Mouse (Mus musculus): Measurements from ENCODE around the gene Olfr907. TPM values are rescaled to one million over a fixed set of nuclear protein-coding genes. Genes with fewer than 3 reads are reported as not detected.

Olfr907 gene
- not detected for polyA plus RNA-seq (2017; shearing (Covaris generic))

DNA sequence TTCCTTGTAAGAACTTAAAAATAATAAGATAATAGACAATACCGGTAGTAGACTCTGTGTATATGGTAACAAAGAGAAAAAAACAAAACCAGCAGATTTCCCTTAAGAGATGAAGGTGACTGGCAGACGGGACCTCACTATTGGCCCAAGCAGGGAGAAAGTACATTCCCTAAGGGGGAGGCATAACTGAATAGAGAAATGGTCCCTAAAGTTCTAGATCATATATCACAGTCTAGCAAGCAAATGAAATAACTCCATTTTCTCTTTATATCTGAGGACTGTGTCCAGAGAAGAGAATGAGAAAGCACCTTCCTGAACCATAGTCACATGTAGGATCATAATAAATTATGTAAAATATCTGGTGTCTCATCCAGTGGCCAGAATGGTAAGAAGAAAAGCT, at the start of gene Olfr907:
Olfr907 (plus strand) TSS at position 301 of the 400 bp plus-strand sequence.

DNA sequence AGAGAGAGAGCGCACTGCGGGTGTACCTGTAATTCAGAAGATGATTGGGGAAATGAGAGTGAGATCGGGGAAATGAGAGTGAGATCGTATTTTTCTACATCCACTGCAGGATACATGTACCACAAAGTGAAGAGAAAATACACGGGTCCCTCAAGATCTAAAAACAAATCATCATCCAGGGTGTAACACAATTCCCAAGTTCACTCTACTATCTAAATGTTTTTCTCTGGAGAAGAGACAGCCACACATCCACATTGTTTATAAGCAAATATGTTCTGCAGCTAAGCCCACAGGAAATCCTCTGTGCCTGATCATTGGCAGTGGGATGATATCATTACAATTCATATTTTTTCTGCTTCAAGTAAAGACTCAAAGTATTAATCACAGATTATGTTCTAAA, 48.2 kb upstream of the Olfr907 start, which contains the start of gene Olfr902:
Olfr902 (plus strand) TSS at position 301 of the 400 bp plus-strand sequence.

DNA sequence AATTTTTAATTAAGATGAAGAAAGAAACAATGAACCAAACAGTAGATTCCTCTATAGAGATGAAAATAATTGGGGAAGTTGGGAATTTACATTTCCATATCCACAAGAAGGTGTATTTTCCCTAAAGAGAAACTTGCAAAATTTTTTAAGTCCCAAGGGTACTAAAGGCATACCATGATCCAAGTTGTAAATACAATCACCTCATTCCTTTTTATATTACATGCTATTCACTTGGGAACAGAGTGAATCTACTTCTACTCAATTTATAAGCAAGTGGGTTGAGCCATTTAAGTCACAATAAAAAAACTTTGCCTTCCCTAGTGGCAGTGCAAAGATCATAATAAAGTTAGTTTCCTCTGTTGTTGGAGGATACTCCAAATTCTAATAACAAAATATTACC, 32.8 kb upstream of the Olfr907 start, which contains the start of gene Olfr904:
Olfr904 (plus strand) TSS at position 301 of the 400 bp plus-strand sequence.

DNA sequence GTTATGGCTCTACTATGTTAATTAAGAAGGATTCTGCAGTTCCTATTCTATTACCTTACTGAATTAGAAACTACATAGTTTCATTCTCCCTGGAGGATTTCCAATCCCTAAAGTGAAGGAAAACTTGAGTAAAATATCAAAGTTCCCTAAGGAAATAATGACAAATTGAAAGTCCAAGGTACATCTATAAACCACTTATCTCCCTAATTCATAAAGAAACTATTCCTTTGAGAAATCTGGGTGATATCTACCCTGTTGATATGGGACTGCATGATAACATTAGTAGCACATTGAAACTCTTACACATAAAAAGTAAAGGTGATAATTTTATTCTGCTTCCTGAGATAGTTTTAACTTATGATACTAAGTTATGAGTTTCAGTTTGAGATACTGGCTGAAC, 24.8 kb upstream of the Olfr907 start, which contains the start of gene Olfr905:
Olfr905 (plus strand) TSS at position 301 of the 400 bp plus-strand sequence.

DNA sequence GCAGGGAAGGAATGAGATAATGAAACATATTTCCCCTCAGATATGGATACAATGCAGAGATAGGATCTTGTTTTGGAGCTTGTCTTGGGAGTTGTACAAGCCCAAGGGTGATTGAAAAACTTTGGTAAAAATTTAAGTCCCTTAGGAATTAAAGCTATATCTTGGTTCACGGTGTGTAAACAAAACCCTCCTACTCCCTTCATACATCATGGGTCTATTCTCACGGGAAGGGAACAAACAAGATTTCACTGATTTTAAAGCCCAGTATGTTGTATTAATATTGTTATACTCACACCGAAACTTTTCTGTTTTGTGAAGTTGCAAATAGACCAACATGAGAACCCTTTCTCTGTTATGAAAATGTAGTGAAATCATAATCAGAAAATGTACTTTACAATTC, 8.8 kb upstream of the Olfr907 start, which contains the start of gene Olfr906:
Olfr906 (plus strand) TSS at position 301 of the 400 bp plus-strand sequence.

DNA sequence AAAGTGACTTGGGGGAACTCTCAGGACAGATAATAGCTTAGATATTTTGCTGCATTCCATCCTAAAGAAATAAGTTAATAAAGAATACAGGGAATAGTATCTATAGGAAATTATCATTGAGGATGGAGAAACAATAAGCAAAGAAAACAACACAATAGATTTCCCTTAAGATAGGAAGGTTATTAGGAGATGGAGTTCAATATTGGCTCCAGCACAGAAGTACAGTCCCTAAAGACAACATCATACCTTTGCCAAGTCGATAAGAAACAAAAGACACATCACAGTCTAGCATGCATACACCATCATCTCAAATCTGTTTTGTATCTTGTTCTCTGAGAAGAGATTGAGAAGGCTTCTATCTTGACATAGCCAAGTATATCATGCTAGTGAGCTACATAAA, 25.7 kb downstream of the Olfr907 start, which contains the start of gene Olfr911-ps1:
Olfr911-ps1 (plus strand) TSS at position 301 of the 400 bp plus-strand sequence.

DNA sequence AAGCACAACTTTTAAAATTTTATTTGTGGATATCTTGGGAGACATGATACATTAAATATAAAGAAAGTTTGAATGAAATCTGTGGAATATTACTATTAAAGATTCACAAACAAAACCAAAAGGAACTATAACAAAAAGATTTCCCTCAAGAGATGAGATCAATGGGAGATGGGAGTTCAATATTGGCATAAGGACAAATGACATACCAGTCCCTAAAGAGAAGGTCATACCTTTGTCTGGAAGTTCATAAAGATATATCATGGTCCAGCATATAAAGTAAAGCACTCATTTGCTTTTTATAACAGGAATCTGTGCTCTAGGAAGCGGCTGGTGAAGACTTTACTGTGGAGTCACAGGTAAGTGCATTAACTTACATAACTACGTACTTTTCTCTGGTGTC, 41.9 kb downstream of the Olfr907 start, which contains the start of gene Olfr910:
Olfr910 (plus strand) TSS at position 301 of the 400 bp plus-strand sequence.

Other genes with a start within 250 kb of the Olfr907 start
- not detected for gene Olfr143, start 243.0 kb upstream of the Olfr907 start, polyA plus RNA-seq (2017; shearing (Covaris generic))
- not detected for gene Olfr895, start 227.9 kb upstream of the Olfr907 start, polyA plus RNA-seq (2017; shearing (Covaris generic))
- not detected for gene Olfr896-ps1, start 204.7 kb upstream of the Olfr907 start, polyA plus RNA-seq (2017; shearing (Covaris generic))
- not detected for gene Olfr25, start 166.7 kb upstream of the Olfr907 start, polyA plus RNA-seq (2017; shearing (Covaris generic))
- gene Olfr898, start 147.4 kb upstream of the Olfr907 start, polyA plus RNA-seq (2017; shearing (Covaris generic)) = 0.15 TPM
- 0.15 TPM for gene Olfr250, start 128.9 kb upstream of the Olfr907 start, polyA plus RNA-seq (2017; shearing (Covaris generic))
- not detected for gene Olfr251, start 118.7 kb upstream of the Olfr907 start, polyA plus RNA-seq (2017; shearing (Covaris generic))
- gene Olfr147, start 94.1 kb upstream of the Olfr907 start, polyA plus RNA-seq (2017; shearing (Covaris generic)) = not detected
- not detected for gene Olfr901, start 66.3 kb upstream of the Olfr907 start, polyA plus RNA-seq (2017; shearing (Covaris generic))
- gene Olfr902, start 48.1 kb upstream of the Olfr907 start, polyA plus RNA-seq (2017; shearing (Covaris generic)) = not detected
- not detected for gene Olfr904, start 32.7 kb upstream of the Olfr907 start, polyA plus RNA-seq (2017; shearing (Covaris generic))
- 0.09 TPM for gene Olfr905, start 24.7 kb upstream of the Olfr907 start, polyA plus RNA-seq (2017; shearing (Covaris generic))
- not detected for gene Olfr906, start 8.7 kb upstream of the Olfr907 start, polyA plus RNA-seq (2017; shearing (Covaris generic))
- gene Olfr911-ps1, start 25.8 kb downstream of the Olfr907 start, polyA plus RNA-seq (2017; shearing (Covaris generic)) = 0.10 TPM
- gene Olfr910, start 42.0 kb downstream of the Olfr907 start, polyA plus RNA-seq (2017; shearing (Covaris generic)) = not detected
- 0.16 TPM for gene Olfr912, start 84.4 kb downstream of the Olfr907 start, polyA plus RNA-seq (2017; shearing (Covaris generic))
- gene Olfr913, start 97.0 kb downstream of the Olfr907 start, polyA plus RNA-seq (2017; shearing (Covaris generic)) = not detected
- not detected for gene Olfr914, start 109.3 kb downstream of the Olfr907 start, polyA plus RNA-seq (2017; shearing (Covaris generic))
- 0.25 TPM for gene Olfr916, start 164.1 kb downstream of the Olfr907 start, polyA plus RNA-seq (2017; shearing (Covaris generic))
- gene Olfr917, start 170.0 kb downstream of the Olfr907 start, polyA plus RNA-seq (2017; shearing (Covaris generic)) = not detected
- not detected for gene Olfr918, start 178.8 kb downstream of the Olfr907 start, polyA plus RNA-seq (2017; shearing (Covaris generic))
- gene Olfr919, start 207.9 kb downstream of the Olfr907 start, polyA plus RNA-seq (2017; shearing (Covaris generic)) = not detected
- gene Vwa5a, start 222.5 kb downstream of the Olfr907 start, polyA plus RNA-seq (2017; shearing (Covaris generic)) = 24.4 TPM

All from effector memory CD4-positive, alpha-beta T cell, adult 5 months (primary cell).